Mouse (Mus musculus) retina, embryonic 14.5 days (tissue): ENCODE results near the gene Pds5b.
"Not testable (repeated sequence)": the region's sequence is repeated elsewhere in the genome, so short reads cannot be mapped to it uniquely, and the experiment has no call there.

Experiments
- DNase-seq: peaks from one replicate; pipeline ENCODE4 v3.0.0-alpha.2; 2015; ENCODE audit warnings: low spot score

Pds5b gene

GRCm38 (mm10) chr5:150706651-150707050, 33.1 kb downstream of the Pds5b start:
- DNase-seq, result not testable (repeated sequence)

DNA sequence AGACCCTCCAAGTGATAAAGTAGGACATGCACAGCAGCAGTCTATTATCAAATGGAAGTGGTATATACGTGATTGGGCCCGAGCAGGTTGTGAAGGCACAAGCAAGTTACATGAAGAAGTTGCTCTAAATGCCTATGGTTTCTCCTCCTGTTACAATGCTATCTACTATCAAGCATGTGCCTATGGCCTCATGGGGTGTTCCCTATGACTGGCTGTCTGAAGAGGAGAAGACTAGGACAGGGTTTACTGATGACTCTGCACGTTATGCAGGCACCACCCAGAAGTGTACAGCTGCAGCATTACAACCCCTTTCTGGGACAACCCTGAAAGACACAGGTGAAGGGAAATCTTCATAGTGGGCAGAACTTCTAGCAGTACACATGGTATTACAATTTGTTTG, 33.6 kb downstream of the Pds5b start:
- not testable (repeated sequence) for DNase-seq

GRCm38 (mm10) chr5:150711503-150711902, 38.0 kb downstream of the Pds5b start:
- DNase-seq, result no peak

DNA sequence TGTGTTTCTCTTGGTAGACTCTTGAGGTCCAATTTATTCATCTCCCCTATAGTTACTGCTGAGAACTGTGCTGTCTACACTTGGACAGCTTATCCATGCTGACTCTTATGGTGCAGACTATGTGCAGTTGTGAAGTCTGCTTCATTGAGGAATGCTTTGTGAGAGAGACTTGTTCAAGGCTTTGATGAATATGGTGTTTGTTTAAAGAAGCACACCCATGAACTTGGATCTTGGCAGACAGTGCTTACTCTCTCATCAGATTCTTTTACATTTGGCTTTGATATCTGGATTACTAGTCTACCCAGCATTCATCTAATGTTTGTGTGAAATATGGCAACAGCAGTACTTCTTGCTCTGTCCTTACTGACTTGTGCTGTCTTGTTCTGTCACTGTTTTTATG, 39.9 kb downstream of the Pds5b start:
- no peak for DNase-seq

DNA sequence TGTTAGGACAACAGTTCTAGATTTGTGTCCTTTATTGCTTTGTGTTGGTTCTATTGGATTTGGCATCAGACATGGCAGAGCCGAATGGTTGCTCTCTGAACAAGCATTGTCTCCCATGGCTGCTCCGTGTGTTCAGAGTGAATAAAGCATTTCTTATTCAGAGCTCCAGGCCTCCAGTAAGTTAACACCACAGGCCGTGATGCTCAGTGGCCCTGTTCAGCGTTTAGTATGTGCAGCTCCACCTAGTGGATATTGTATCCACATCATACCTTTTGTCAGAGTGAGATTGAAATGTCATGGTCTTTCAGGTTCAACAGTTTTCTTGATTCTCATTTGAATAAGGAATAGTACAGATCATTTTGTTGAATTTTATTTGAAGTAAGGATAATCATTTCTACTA, 44.2 kb downstream of the Pds5b start:
- DNase-seq, result peak; percentile 76

DNA sequence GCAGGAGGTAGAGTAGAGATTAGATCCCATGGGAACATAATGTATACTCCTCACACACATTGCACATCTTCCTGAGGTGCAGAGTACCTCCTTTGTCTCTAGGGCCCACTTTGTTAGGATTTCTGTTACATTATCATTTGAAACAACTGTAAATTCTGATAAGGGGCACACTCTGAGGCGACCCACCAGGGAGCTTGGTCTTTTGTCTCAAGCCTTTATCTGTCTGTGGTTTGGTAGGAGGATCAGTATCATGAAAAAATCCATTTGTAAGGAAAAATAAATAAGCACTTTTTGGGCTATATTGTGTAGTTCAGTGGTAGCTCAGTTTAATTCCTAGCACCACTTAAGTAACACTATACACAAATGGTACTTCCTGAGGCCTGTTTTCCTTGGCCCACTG, 51.1 kb downstream of the Pds5b start:
- DNase-seq, result no peak

- not testable (repeated sequence) for DNase-seq
These were observed 63.5 kb downstream of the Pds5b start for GRCm38 (mm10) chr5:150737028-150737427.

DNA sequence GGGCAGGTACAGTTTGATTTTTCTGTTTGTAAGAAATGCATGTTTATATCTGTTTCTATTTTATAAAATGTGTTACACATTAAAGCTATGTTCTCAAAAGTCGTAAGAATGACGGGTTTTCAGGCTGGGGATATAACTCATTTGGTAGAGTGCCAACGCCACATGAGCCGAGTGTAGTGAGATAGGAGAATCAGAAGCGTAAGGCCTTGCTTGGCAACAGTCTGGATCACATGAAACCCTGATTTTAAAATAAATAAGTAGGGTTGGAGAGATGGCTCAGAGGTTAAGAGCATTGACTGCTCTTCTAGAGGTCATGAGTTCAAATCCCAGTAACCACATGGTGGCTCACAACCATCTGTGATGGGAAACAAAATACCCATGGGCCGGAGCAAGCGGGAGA, 65.8 kb downstream of the Pds5b start:
- no peak for DNase-seq

- DNase-seq, result no peak
These were observed 67.1 kb downstream of the Pds5b start for GRCm38 (mm10) chr5:150740597-150740996.

GRCm38 (mm10) chr5:150756623-150757022, 83.1 kb downstream of the Pds5b start:
- DNase-seq, result no peak

DNA sequence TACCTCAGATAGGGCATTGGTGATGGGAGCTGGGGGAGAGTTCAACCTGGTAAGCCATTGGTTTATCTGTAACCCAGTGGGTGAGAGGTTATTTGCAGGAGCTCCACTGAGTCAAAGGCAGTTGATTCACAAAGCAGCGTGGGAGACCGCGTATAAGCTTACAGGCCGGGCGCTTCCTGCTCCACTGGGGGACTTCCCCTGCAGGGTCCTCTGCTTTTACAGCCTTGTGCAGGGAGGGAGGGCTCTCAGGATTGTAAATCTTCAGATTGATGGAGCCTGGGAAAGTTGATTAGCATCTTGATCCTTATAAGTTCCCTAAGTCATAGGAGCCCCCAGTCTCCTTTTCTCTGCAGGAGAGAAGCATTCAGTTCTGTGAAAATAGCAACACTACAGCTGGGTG, 98.9 kb downstream of the Pds5b start:
- no peak for DNase-seq

DNA sequence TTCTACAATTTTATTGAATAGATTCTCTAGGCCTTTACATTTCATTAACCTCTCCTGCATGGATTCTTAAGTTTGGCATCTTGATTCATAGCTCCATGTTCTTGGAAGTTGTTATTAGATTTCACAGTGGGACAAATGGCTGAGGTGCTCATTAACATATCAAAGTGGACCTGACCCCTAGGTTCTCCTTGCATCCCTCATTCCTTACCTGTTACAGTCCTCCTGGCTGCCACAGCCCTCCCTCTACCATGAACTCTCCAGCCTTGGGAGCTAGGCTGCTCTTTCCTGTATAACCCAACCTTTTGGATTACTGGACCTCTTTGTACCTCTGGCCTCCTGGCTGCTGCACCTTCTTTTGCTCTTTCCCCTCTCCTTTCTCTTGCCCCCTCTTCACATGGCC, 99.5 kb downstream of the Pds5b start:
- no peak for DNase-seq

- no peak for DNase-seq
These were observed 114.7 kb downstream of the Pds5b start for GRCm38 (mm10) chr5:150788261-150788660.

DNA sequence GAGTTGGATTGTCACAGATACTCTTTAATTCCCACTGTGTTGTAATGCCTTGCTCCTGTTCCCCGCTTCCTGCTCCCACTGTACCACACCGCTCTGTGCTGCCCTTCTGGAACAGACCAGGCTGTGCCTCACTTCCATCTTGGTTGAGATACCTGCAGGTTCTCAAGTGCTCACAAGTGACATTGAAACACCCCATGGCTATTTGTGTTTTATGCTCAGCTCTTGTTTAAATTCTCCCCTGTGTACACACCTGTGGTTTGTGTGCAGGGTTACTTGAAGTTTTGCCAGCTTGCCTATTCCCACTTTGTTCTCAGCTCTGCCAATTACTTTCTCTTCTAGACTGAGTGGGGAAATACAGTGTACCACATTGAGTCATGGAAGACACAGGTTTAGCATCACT, 115.5 kb downstream of the Pds5b start:
- DNase-seq, result no peak

DNA sequence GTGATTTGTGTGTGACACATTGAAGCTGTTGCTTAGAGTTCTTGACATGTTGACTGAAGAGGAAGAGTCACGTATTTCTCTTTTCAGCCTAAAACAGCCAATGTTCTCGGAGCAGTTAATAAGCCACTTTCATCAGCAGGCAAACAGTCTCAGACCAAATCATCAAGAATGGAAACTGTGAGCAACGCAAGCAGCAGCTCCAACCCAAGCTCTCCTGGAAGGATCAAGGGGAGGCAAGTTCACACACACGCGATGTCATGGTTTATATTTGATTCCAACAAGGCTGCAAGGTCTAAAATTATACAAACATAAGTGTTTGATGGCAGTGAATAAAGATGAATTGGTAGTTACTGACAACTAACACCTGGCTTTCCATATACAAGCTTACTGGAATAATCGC, 120.6 kb downstream of the Pds5b start:
- no peak for DNase-seq

DNA sequence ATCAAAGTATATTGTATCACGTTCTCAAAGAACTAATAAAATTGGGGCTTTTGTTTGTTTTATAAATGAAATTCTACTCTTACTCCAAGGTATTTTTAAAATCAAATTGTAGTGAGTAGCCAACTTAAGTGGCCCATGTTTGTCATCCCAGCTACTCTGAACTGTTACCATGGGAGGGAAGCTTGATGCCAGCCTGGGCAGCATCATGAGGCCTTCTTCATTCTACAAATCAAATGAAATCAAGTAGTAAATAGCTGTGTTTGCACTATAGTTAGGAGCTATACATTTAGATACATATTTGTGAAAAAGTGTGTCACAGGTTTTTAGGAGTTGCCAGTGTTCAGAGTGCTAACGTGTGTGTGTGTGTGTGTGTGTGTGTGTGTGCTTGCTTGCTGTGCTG, 126.5 kb downstream of the Pds5b start:
- DNase-seq, result no peak

GRCm38 (mm10) chr5:150814111-150814990, 140.8 kb downstream of the Pds5b start:
- no peak for DNase-seq

DNA sequence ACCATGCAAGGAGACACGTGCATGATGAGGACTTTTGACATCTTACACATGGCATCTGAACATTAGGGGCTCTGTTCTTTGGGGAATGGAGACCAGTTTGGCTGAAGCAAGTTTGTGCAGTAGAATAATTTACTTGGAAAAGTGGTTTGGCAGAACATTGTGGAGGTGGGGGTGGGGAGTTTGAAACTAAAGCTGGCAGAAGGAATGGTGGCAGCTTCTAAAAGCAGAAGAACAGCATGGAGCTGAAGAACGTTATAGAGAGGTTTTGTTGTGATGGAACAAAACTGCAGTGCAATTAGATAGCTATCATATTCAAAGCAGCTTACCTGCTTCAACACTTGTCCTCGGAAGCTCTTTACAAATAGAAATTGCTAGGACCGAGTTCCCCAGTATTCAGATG, 141.9 kb downstream of the Pds5b start:
- no peak for DNase-seq

- no peak for DNase-seq
These were observed 143.2 kb downstream of the Pds5b start for GRCm38 (mm10) chr5:150816775-150817174.

DNA sequence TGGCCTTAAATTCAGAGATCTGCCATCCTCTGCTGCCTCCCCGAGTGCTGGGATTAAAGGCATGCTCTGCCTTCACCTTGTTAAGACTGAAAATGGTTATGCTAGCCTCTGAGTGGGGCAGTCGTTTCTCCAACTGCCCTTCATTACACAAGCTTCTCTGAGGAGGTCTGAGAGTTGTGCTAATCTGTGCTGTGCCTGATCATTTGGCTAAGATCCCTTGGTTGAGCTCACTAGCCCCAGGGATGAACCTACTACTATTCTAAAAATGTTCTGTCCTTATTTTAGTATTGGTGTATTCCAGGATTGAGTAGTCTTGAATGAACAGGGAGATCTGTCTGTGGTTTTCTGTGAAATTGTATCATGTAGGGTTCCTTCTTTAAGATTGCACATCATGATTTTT, 144.5 kb downstream of the Pds5b start:
- DNase-seq, result no peak

DNA sequence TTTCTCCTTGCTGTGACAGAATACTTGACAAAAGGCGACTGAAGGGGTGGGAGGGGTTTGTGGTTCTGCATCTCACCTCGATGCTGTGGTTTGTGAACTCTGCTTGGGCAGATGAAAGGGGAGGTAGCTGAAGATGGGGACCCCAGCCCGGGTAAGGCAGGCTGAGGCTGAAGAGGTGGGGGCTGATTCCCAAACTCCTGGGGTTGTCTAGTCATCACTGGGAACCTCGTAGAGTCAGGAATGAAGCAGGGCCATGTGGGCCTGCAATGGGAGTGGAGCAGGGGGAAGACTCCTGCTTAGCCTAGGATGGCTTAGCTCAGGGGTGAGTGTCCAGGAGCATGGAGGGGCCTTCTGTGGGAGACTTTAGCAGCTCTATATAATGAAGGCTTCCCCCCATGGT, 145.3 kb downstream of the Pds5b start:
- DNase-seq, result no peak

DNA sequence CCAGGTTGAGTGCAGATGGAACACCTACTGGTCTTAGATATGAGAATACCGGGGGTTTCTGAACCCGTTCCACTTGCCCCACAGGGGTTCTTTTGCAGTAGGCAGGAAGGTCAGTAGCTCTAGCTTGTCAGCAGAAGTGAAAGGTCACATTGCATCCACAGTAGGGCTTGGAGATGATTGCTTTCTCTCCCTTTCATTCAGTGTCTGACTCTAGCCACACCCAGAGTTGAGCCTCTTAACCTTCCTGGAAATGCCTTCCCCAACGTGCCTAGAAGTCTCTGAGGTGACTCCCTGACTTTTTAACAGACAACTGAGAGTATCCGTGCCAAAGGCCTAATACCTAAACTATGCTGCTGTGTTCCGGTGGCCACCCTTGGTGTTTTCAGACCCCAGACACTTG, 146.0 kb downstream of the Pds5b start:
- no peak for DNase-seq

DNA sequence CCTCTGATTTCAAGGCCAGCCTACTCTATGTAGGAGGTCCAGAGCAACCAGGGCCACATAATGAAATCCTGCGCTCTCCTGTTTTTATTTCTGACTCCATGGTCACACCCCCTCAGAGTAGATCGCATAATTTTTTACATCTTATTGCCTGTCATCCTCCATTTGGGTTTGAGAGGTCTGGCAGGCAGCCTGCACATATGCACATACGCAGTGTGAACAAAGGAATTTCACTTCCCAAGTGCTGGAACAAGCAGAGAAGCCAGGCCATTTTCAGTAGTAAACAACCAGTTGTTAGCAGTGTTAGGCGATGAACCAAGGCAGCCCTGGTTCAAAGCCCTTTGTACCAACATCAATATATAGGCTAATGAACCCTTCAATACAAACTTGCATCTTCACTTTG, 147.6 kb downstream of the Pds5b start:
- no peak for DNase-seq

DNA sequence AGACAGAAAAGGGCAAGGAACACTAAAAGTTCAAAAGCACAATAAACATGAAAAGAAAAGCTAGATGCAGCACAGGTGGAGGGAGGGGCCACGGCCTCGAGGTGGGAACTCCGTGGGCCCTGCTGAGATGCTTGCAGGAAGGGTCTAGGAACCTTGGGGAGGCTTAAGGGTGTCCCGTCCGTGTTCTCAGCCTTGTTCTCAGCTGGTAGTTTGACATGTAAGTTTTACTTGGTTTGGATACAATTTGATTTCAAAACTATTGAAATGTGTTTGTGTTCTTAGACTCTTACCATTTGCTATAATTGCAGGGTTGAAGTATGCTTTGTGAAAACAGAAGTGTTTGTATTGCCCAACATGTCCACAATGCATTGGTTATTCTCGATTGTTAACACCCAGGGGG, 149.2 kb downstream of the Pds5b start:
- no peak for DNase-seq
